Mouse (Mus musculus): ENCODE results near the gene Ndufs8. TPM values are rescaled to one million over a fixed set of nuclear protein-coding genes. Genes with fewer than 3 reads are reported as not detected.
A peak's percentile ranks its signal among the peaks of the same experiment; 100 is the strongest.

The Ndufs8 gene
- polyA plus RNA-seq, 1 experiment from 2014 or later = 466 TPM

- no peak overlapping the region for H3K27ac ChIP-seq (ENCODE audit: low read length)
These were observed 13.7 kb upstream of the Ndufs8 start for GRCm38 (mm10) chr19:3926279-3926678.

GRCm38 (mm10) chr19:3925859-3926258 lies 13.3 kb upstream of the Ndufs8 start:
- no peaks in the 10 kb centered on the region for H3K27me3 ChIP-seq (ENCODE audit: control insufficient read depth, insufficient read depth, low read length)
- H3K27ac ChIP-seq (ENCODE audit: low read length) = no peak overlapping the region
- H3K36me3 ChIP-seq (ENCODE audit: control insufficient read depth, insufficient read depth) = no peaks in the 10 kb centered on the region
- ATAC-seq (replicated peaks; ENCODE audit: extremely low read depth, insufficient read depth, low FRiP score) = no peak
- H3K9me3 ChIP-seq (replicated peaks; ENCODE audit: control insufficient read depth, low read length) = no peaks in the 10 kb centered on the region
- 82% methylated on average over 6 of the region's 6 CpGs for WGBS
- no peak overlapping the region for H3K9ac ChIP-seq (ENCODE audit: low read length)
- no peak overlapping the region for H3K4me2 ChIP-seq (ENCODE audit: low read depth, low read length)
- peaks cover 26% of the 10 kb centered on the region for H3K4me1 ChIP-seq (ENCODE audit: control insufficient read depth, insufficient read depth, low read length)
- H3K4me3 ChIP-seq (ENCODE audit: low read length) = no peak overlapping the region

More at GRCm38 (mm10) chr19:3926279-3926678, 13.7 kb upstream of the Ndufs8 start:
- no peak overlapping the region for H3K9ac ChIP-seq (ENCODE audit: low read length)
- 57% methylated on average over 3 of the region's 3 CpGs for WGBS
- no peak overlapping the region for H3K4me2 ChIP-seq (ENCODE audit: low read depth, low read length)
- H3K36me3 ChIP-seq (ENCODE audit: control insufficient read depth, insufficient read depth) = no peaks in the 10 kb centered on the region
- no peaks in the 10 kb centered on the region for H3K9me3 ChIP-seq (replicated peaks; ENCODE audit: control insufficient read depth, low read length)
- H3K4me1 ChIP-seq (ENCODE audit: control insufficient read depth, insufficient read depth, low read length) = peaks cover 27% of the 10 kb centered on the region
- ATAC-seq (replicated peaks; ENCODE audit: extremely low read depth, insufficient read depth, low FRiP score) = no peak
- H3K4me3 ChIP-seq (ENCODE audit: low read length) = no peak overlapping the region
- no peaks in the 10 kb centered on the region for H3K27me3 ChIP-seq (ENCODE audit: control insufficient read depth, insufficient read depth, low read length)

GRCm38 (mm10) chr19:3924868-3925267 lies 12.3 kb upstream of the Ndufs8 start:
- no peak for ATAC-seq (replicated peaks; ENCODE audit: extremely low read depth, insufficient read depth, low FRiP score)
- no peaks in the 10 kb centered on the region for H3K36me3 ChIP-seq (ENCODE audit: control insufficient read depth, insufficient read depth)
- H3K27ac ChIP-seq (ENCODE audit: low read length) = no peak overlapping the region
- H3K4me2 ChIP-seq (ENCODE audit: low read depth, low read length) = no peak overlapping the region
- H3K9me3 ChIP-seq (replicated peaks; ENCODE audit: control insufficient read depth, low read length) = no peaks in the 10 kb centered on the region
- H3K27me3 ChIP-seq (ENCODE audit: control insufficient read depth, insufficient read depth, low read length) = no peaks in the 10 kb centered on the region
- H3K9ac ChIP-seq (ENCODE audit: low read length) = no peak overlapping the region
- no peak overlapping the region for H3K4me3 ChIP-seq (ENCODE audit: low read length)
- peaks cover 17% of the 10 kb centered on the region for H3K4me1 ChIP-seq (ENCODE audit: control insufficient read depth, insufficient read depth, low read length)
- 90% methylated on average over 7 of the region's 7 CpGs for WGBS

GRCm38 (mm10) chr19:3924190-3924589 lies 11.6 kb upstream of the Ndufs8 start:
- whole genome bisulfite sequencing = 63% methylated on average over 8 of the region's 8 CpGs
- H3K9me3 ChIP-seq (replicated peaks; ENCODE audit: control insufficient read depth, low read length) = no peaks in the 10 kb centered on the region
- no peak overlapping the region for H3K4me2 ChIP-seq (ENCODE audit: low read depth, low read length)
- no peaks in the 10 kb centered on the region for H3K36me3 ChIP-seq (ENCODE audit: control insufficient read depth, insufficient read depth)
- no peaks in the 10 kb centered on the region for H3K27me3 ChIP-seq (ENCODE audit: control insufficient read depth, insufficient read depth, low read length)
- H3K4me3 ChIP-seq (ENCODE audit: low read length) = no peak overlapping the region
- no peak for ATAC-seq (replicated peaks; ENCODE audit: extremely low read depth, insufficient read depth, low FRiP score)
- no peak overlapping the region for H3K9ac ChIP-seq (ENCODE audit: low read length)
- H3K4me1 ChIP-seq (ENCODE audit: control insufficient read depth, insufficient read depth, low read length) = peaks cover 11% of the 10 kb centered on the region; the same call in 1 of the 2 replicates
- peak overlapping the region; percentile 25; the same call in 1 of the 2 replicates for H3K27ac ChIP-seq (ENCODE audit: low read length)

GRCm38 (mm10) chr19:3923586-3923985 lies 11.0 kb upstream of the Ndufs8 start:
- Histone ChIP-seq H3K4me3 (ENCODE audit: low read length) (no peak overlapping the region), H3K4me2 (ENCODE audit: low read depth, low read length) (no peak overlapping the region), H3K27me3 (ENCODE audit: control insufficient read depth, insufficient read depth, low read length) (no peaks in the 10 kb centered on the region), H3K36me3 (ENCODE audit: control insufficient read depth, insufficient read depth) (no peaks in the 10 kb centered on the region), H3K4me1 (ENCODE audit: control insufficient read depth, insufficient read depth, low read length) (peaks cover 6% of the 10 kb centered on the region; the same call in 1 of the 2 replicates), H3K9me3 (replicated peaks; ENCODE audit: control insufficient read depth, low read length) (no peaks in the 10 kb centered on the region), H3K27ac (ENCODE audit: low read length) (peak overlapping the region; percentile 49), H3K9ac (ENCODE audit: low read length) (no peak overlapping the region)
- ATAC-seq (replicated peaks; ENCODE audit: extremely low read depth, insufficient read depth, low FRiP score) = no peak
- WGBS = 51% methylated on average over 13 of the region's 13 CpGs

GRCm38 (mm10) chr19:3922661-3923371 lies 10.2 kb upstream of the Ndufs8 start:
- no peak for ATAC-seq (replicated peaks; ENCODE audit: extremely low read depth, insufficient read depth, low FRiP score)
- peaks cover 6% of the 10 kb centered on the region; the same call in 1 of the 2 replicates for H3K4me1 ChIP-seq (ENCODE audit: control insufficient read depth, insufficient read depth, low read length)
- no peak overlapping the region for H3K9ac ChIP-seq (ENCODE audit: low read length)
- no peak overlapping the region for H3K4me3 ChIP-seq (ENCODE audit: low read length)
- 57% methylated on average over 10 of the region's 10 CpGs for WGBS
- no peaks in the 10 kb centered on the region for H3K27me3 ChIP-seq (ENCODE audit: control insufficient read depth, insufficient read depth, low read length)
- no peaks in the 10 kb centered on the region for H3K9me3 ChIP-seq (replicated peaks; ENCODE audit: control insufficient read depth, low read length)
- no peaks in the 10 kb centered on the region for H3K36me3 ChIP-seq (ENCODE audit: control insufficient read depth, insufficient read depth)
- no peak overlapping the region for H3K4me2 ChIP-seq (ENCODE audit: low read depth, low read length)
- peak overlapping the region; percentile 49; the same call in 1 of the 2 replicates for H3K27ac ChIP-seq (ENCODE audit: low read length)

GRCm38 (mm10) chr19:3919928-3920327 lies 7.4 kb upstream of the Ndufs8 start:
- no peak overlapping the region for H3K9ac ChIP-seq (ENCODE audit: low read length)
- H3K9me3 ChIP-seq (replicated peaks; ENCODE audit: control insufficient read depth, low read length) = no peaks in the 10 kb centered on the region
- no peak overlapping the region for H3K4me3 ChIP-seq (ENCODE audit: low read length)
- H3K4me1 ChIP-seq (ENCODE audit: control insufficient read depth, insufficient read depth, low read length) = peaks cover 6% of the 10 kb centered on the region; the same call in 1 of the 2 replicates
- no peak overlapping the region for H3K4me2 ChIP-seq (ENCODE audit: low read depth, low read length)
- ATAC-seq (replicated peaks; ENCODE audit: extremely low read depth, insufficient read depth, low FRiP score) = no peak
- H3K27ac ChIP-seq (ENCODE audit: low read length) = no peak overlapping the region
- H3K27me3 ChIP-seq (ENCODE audit: control insufficient read depth, insufficient read depth, low read length) = no peaks in the 10 kb centered on the region
- H3K36me3 ChIP-seq (ENCODE audit: control insufficient read depth, insufficient read depth) = no peaks in the 10 kb centered on the region

- no peaks in the 10 kb centered on the region for H3K27me3 ChIP-seq (ENCODE audit: control insufficient read depth, insufficient read depth, low read length)
- no peak overlapping the region for H3K27ac ChIP-seq (ENCODE audit: low read length)
- no peaks in the 10 kb centered on the region for H3K36me3 ChIP-seq (ENCODE audit: control insufficient read depth, insufficient read depth)
- H3K4me1 ChIP-seq (ENCODE audit: control insufficient read depth, insufficient read depth, low read length) = peaks cover 11% of the 10 kb centered on the region
- ATAC-seq (replicated peaks; ENCODE audit: extremely low read depth, insufficient read depth, low FRiP score) = no peak
- H3K4me3 ChIP-seq (ENCODE audit: low read length) = no peak overlapping the region
- no peak overlapping the region for H3K4me2 ChIP-seq (ENCODE audit: low read depth, low read length)
- WGBS = 72% methylated on average over 11 of the region's 11 CpGs
- no peak overlapping the region for H3K9ac ChIP-seq (ENCODE audit: low read length)
- no peaks in the 10 kb centered on the region for H3K9me3 ChIP-seq (replicated peaks; ENCODE audit: control insufficient read depth, low read length)
These were observed 4.2 kb upstream of the Ndufs8 start for GRCm38 (mm10) chr19:3916727-3917126.

GRCm38 (mm10) chr19:3914535-3914934 lies 2.0 kb upstream of the Ndufs8 start:
- no peak overlapping the region for H3K4me3 ChIP-seq (ENCODE audit: low read length)
- no peak overlapping the region for H3K4me2 ChIP-seq (ENCODE audit: low read depth, low read length)
- no peak overlapping the region for H3K9ac ChIP-seq (ENCODE audit: low read length)
- no peak overlapping the region for H3K27ac ChIP-seq (ENCODE audit: low read length)
- no peaks in the 10 kb centered on the region for H3K9me3 ChIP-seq (replicated peaks; ENCODE audit: control insufficient read depth, low read length)
- no peak for ATAC-seq (replicated peaks; ENCODE audit: extremely low read depth, insufficient read depth, low FRiP score)
- no peaks in the 10 kb centered on the region for H3K27me3 ChIP-seq (ENCODE audit: control insufficient read depth, insufficient read depth, low read length)
- H3K4me1 ChIP-seq (ENCODE audit: control insufficient read depth, insufficient read depth, low read length) = peaks cover 14% of the 10 kb centered on the region
- 83% methylated on average over 5 of the region's 5 CpGs for WGBS
- peaks cover 13% of the 10 kb centered on the region for H3K36me3 ChIP-seq (ENCODE audit: control insufficient read depth, insufficient read depth)
